Mouse (Mus musculus): Measurements from ENCODE around the gene Wfdc6a.

- TF ChIP-seq CTCF (IDR thresholded peaks at IDR 0.05; ENCODE audit: low read depth) (no peak), EP300 (IDR thresholded peaks at IDR 0.05; ENCODE audit: low read depth) (no peak)
These were observed 40.7 kb downstream of the Wfdc6a start for GRCm38 (mm10) chr2:164544454-164545097.

All from liver, embryonic 14.5 days (tissue).